Mouse (Mus musculus) large intestine, adult 2 months (tissue): ENCODE measurements around the gene Kcnh2. TPM values are rescaled to one million over a fixed set of nuclear protein-coding genes. Genes with fewer than 3 reads are reported as not detected.

Experiments
- DNase-seq: peaks from one replicate; pipeline ENCODE4 v3.0.0-alpha.2; 2012; ENCODE audit warnings: low read depth, low spot score
- WGBS: fragments of 180-500 bp; shearing (Covaris S2); methylation state at CpG from one replicate; pipeline ENCODE4 v1.1.7; 2018; 5-methylcytosine and 5-hydroxymethylcytosine counted together
- polyA plus RNA-seq: library from polyadenylated mRNA; depleted of rRNA; stranded (reverse); fragments of >200 nt; gene quantifications from 2 replicates; pipeline ENCODE4 v1.2.3, GENCODE M21; 2012

The Kcnh2 gene
- polyA plus RNA-seq, 1 experiment: 17.6 TPM

DNA sequence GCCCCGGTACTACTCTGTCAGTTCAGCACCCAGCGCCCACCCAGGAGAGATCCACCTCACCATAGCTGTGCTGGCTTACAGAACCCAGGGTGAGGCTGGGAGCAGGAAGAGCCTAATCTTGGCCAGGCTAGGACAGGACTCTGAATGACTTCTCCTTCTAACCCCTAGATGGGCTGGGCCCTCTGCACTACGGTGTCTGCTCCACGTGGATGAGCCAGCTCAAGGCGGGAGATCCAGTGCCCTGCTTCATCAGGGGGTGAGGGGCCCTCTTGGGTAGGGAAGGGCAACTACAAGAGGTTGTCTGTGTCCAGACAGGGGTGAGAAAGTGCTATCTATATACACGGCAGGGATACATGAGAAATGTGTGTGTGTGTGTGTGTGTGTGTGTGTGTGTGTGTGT is 30.1 kb upstream of the Kcnh2 start:
- 66% methylated on average over 6 of the region's 6 CpGs for WGBS
- no peak for DNase-seq

GRCm38 (mm10) chr5:24380499-24380898 is 29.1 kb upstream of the Kcnh2 start:
- 79% methylated on average over 4 of the region's 4 CpGs for WGBS
- no peak for DNase-seq

- 40% methylated on average over 4 of the region's 4 CpGs for WGBS
- no peak for DNase-seq
Observed at GRCm38 (mm10) chr5:24379501-24379900, 28.1 kb upstream of the Kcnh2 start.

DNA sequence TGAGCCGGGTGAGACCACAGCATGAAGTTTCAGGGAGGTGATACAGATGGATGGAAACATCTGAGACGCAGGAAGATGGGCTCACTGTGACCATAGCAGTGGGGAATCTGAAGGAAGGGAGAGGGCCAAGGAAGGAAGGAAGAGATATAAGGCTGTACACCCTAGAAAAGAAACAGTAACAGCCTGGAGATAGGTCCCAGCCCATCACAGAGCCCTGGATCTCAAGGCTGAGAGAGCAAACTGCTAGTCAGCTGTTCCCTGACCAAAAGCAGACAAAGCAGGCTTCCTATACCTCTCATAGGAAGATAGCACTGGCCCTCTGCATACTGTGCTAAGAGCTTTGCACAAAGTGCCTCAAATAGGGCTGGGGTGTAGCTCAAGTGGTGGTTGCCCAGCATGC is 27.3 kb upstream of the Kcnh2 start:
- DNase-seq: no peak
- 71% methylated on average over 2 of the region's 2 CpGs for WGBS

- WGBS: 51% methylated on average over 7 of the region's 7 CpGs
Observed at GRCm38 (mm10) chr5:24374666-24375328, 23.4 kb upstream of the Kcnh2 start.

DNA sequence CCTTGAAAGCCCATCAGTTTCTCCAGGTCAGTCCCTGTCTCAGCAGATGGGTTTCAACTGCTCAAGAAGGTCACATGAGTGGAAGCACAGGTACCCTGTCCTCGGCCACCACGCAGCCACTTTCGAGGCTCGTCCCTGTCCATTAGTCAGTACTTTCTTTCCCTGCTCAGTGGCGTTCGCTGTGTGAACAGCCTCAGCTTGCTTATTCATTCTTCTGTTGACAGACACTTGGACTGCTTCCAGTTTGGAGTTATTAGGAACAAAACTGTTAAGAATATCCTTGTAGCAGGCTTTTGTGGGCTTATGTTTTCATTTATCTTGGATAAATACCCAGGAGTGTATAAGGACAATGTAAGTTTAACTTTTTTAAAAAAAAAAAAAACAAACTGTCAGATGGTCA is 22.8 kb upstream of the Kcnh2 start:
- no peak for DNase-seq
- 25% methylated on average over 6 of the region's 6 CpGs for WGBS

More at GRCm38 (mm10) chr5:24374666-24375328, 23.4 kb upstream of the Kcnh2 start:
- DNase-seq: no peak

DNA sequence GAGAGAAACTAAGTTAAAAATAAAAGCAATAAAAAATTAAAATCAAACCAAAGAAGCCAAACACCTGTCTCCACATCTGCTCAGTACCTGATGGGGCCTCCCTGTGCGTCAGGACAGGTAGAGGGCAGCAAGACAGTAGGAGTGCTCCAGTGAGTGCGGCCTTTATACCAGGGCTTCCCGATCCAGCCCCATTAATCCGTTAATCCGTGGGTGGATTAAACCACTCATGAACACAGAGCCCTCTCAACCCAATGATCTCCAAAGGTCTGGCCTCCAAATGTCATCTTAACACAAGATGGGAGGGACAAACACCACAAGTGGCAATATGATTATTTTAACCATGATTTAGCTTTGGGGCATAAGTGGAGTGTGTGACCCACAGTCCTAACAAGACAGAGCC is 22.4 kb upstream of the Kcnh2 start:
- 74% methylated on average over 5 of the region's 5 CpGs for WGBS

DNA sequence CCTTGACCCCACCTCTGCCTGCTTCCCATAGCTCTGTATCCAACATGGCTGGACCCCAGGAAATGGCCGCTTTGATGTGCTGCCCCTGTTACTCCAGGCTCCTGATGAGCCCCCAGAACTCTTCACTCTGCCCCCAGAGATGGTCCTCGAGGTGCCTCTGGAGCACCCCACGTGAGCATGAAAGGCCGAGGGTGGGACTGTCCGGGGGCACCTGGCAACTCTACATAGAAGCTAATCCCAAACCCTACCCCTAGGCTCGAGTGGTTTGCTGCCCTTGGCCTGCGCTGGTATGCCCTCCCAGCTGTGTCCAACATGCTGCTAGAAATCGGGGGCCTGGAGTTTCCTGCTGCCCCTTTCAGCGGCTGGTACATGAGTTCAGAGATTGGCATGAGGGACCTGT is 18.4 kb upstream of the Kcnh2 start:
- WGBS: 86% methylated on average over 9 of the region's 9 CpGs
- no peak for DNase-seq

More for the DNA sequence above, 22.4 kb upstream of the Kcnh2 start:
- no peak for DNase-seq

GRCm38 (mm10) chr5:24366426-24366825 is 15.0 kb upstream of the Kcnh2 start:
- DNase-seq: no peak
- WGBS: 73% methylated on average over 9 of the region's 9 CpGs

GRCm38 (mm10) chr5:24365528-24365927 is 14.1 kb upstream of the Kcnh2 start:
- no peak for DNase-seq
- WGBS: 42% methylated on average over 5 of the region's 5 CpGs

DNA sequence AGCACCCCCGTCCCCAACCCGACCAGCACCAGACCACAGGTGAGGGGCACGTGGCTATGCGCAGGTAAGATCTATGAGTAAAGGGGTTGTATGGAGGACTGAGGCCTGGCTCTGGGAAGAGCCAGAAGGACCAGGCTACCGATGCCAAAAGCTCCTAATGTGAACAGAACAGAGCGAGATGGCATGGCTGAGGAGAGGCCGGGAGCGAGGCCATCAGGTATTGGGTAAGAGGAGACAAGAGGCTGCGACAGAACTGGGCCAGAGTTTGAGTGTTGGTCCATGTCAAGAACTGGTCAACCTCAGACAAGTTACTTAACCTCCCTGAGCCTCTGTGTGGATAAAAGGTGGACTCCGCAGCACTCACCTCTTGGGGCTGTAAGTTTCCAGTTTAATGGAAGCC is 13.6 kb upstream of the Kcnh2 start:
- DNase-seq: no peak
- 83% methylated on average over 10 of the region's 10 CpGs for WGBS

DNA sequence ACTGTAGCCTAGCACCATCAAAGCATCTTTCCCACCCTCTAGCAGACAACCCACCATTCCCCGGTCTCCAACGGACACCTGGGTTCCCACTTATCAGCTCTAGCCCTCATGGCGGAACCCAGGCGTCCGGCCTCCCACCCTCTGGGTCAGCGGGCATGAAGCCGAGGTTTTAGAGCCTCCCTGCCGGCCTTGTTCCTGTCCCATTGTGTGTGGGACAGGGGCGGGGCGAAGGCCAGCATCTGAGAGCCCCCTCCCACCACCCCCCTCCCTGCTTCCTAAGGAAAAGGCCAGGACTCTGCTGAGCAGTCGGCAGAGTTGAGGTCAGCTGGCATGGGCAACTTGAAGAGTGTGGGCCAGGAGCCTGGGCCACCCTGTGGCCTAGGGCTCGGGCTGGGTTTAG is 13.1 kb upstream of the Kcnh2 start, which contains the start of gene Nos3:
Gene Nos3, plus strand, starts transcription at position 303 of the 400 bp plus-strand sequence.
- no peak for DNase-seq
- 66% methylated on average over 12 of the region's 12 CpGs for WGBS

GRCm38 (mm10) chr5:24364061-24364460 is 12.7 kb upstream of the Kcnh2 start:
- no peak for DNase-seq
- 46% methylated on average over 3 of the region's 3 CpGs for WGBS

GRCm38 (mm10) chr5:24363467-24363866 is 12.1 kb upstream of the Kcnh2 start:
- WGBS: 52% methylated on average over 2 of the region's 2 CpGs
- no peak for DNase-seq

GRCm38 (mm10) chr5:24360792-24361454 is 9.5 kb upstream of the Kcnh2 start:
- DNase-seq: no peak
- WGBS: under 1% methylated on average over 7 of the region's 7 CpGs

- peak; percentile 70 for DNase-seq
- WGBS: 5% methylated on average over 7 of the region's 7 CpGs
Observed at GRCm38 (mm10) chr5:24357461-24357860, 6.1 kb upstream of the Kcnh2 start.

DNA sequence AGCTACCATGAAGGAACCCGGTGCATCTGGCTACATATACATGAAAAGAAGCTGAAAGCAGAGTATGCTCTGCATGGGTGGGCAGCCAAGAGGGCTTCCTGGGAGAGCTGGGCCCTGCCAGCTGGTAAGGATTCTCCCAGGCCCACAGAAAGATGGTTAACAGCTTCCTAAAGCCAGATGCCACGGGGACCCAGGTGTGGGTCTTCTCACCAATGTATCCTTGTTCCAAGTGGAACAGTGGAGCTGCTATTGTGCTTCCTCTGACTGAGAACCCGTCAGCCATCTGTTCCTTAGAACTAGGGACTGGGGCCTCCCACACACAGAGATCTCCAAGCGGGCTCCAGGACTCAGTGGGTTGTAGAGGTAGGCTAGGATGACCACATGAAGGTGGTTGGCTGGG is 5.4 kb upstream of the Kcnh2 start:
- WGBS: 55% methylated on average over 4 of the region's 4 CpGs
- no peak for DNase-seq

GRCm38 (mm10) chr5:24353327-24353726 is 1.9 kb upstream of the Kcnh2 start:
- no peak for DNase-seq
- WGBS: 44% methylated on average over 4 of the region's 4 CpGs

- DNase-seq: no peak
- WGBS: 5% methylated on average over 24 of the region's 24 CpGs
Observed at GRCm38 (mm10) chr5:24352251-24352859, 951 bp upstream of the Kcnh2 start.

- 1% methylated on average over 40 of the region's 41 CpGs for WGBS
- DNase-seq: no peak
Observed at GRCm38 (mm10) chr5:24351701-24352171, 332 bp upstream of the Kcnh2 start.
